Mouse (Mus musculus) gastrocnemius, postnatal 10 days (tissue): ENCODE measurements around the gene Hoxa3. TPM values are rescaled to one million over a fixed set of nuclear protein-coding genes. Genes with fewer than 3 reads are reported as not detected.

Experiments used
- DNase-seq: peaks from one replicate; pipeline ENCODE4 v3.0.0; 2021; ENCODE audit warnings: mixed read lengths
- total RNA-seq, 2 experiments: library from RNA; stranded (reverse); gene quantifications; 2 replicates each; pipeline ENCODE4 v1.2.3; 2021

Gene Hoxa3
- total RNA-seq, 2 experiments from 2014 or later: 2.0 to 5.0 TPM

- no peak for DNase-seq
These were observed 7.9 kb downstream of the Hoxa3 start for GRCm38 (mm10) chr6:52205221-52205620.

GRCm38 (mm10) chr6:52204050-52204752 lies 8.9 kb downstream of the Hoxa3 start, which contains the start of gene Hoxa5:
Gene Hoxa5 (minus strand): TSS chr6:52204587.
- DNase-seq: peak; percentile 88

- DNase-seq: peak; percentile 52
These were observed 9.6 kb downstream of the Hoxa3 start for GRCm38 (mm10) chr6:52203371-52204049.

- DNase-seq: no peak
These were observed 10.1 kb downstream of the Hoxa3 start for GRCm38 (mm10) chr6:52203121-52203370.

- no peak for DNase-seq
These were observed 10.6 kb downstream of the Hoxa3 start for GRCm38 (mm10) chr6:52202362-52203120.

- no peak for DNase-seq
These were observed 11.9 kb downstream of the Hoxa3 start for GRCm38 (mm10) chr6:52201269-52201668.

- no peak for DNase-seq
These were observed 12.3 kb downstream of the Hoxa3 start for GRCm38 (mm10) chr6:52200751-52201250.

- DNase-seq: no peak
These were observed 12.9 kb downstream of the Hoxa3 start for GRCm38 (mm10) chr6:52200073-52200750.

- no peak for DNase-seq
These were observed 15.9 kb downstream of the Hoxa3 start for GRCm38 (mm10) chr6:52197271-52197670.

GRCm38 (mm10) chr6:52196811-52197210 lies 16.3 kb downstream of the Hoxa3 start:
- DNase-seq: no peak

GRCm38 (mm10) chr6:52194690-52195089 lies 18.4 kb downstream of the Hoxa3 start:
- DNase-seq: no peak

GRCm38 (mm10) chr6:52191860-52192550 lies 21.1 kb downstream of the Hoxa3 start:
- peak; percentile 93 for DNase-seq

GRCm38 (mm10) chr6:52190906-52191810 lies 22.0 kb downstream of the Hoxa3 start, which contains the start of gene Hoxa4:
Gene Hoxa4 (minus strand): TSS chr6:52191753.
- DNase-seq: no peak

GRCm38 (mm10) chr6:52190410-52190809 lies 22.7 kb downstream of the Hoxa3 start:
- DNase-seq: no peak

- no peak for DNase-seq
These were observed 23.2 kb downstream of the Hoxa3 start for GRCm38 (mm10) chr6:52189909-52190308.

GRCm38 (mm10) chr6:52189172-52189591 lies 24.0 kb downstream of the Hoxa3 start:
- no peak for DNase-seq

GRCm38 (mm10) chr6:52186500-52186899 lies 26.6 kb downstream of the Hoxa3 start:
- no peak for DNase-seq

- no peak for DNase-seq
These were observed 27.3 kb downstream of the Hoxa3 start for GRCm38 (mm10) chr6:52185834-52186233.

- DNase-seq: no peak
These were observed 27.9 kb downstream of the Hoxa3 start for GRCm38 (mm10) chr6:52185222-52185621.

- DNase-seq: no peak
These were observed 28.5 kb downstream of the Hoxa3 start for GRCm38 (mm10) chr6:52184668-52185067.
